Mouse (Mus musculus): ENCODE results near the gene Gan.

DNA sequence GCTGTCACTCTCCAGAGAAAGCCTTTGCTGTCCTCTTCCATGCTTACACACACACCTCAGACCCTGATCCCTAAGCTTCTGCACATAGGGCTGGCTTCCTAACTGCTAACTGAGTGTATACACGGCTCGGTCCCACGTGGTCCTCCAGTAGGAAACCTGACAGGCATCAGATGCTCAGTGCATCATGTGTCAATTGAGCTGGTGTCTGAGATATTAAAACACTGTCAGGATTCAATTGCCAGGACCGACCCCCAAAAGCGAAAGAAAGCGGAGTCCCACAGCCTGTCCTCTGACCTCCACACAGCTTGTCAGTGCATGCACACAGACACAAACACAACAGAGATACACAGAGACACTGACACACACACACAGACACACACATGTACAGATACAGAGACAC is 39.6 kb downstream of the Gan start:
- TF ChIP-seq POLR2A (IDR thresholded peaks at IDR 0.05; ENCODE audit: borderline replicate concordance, insufficient read depth, low read length) (no peak), CTCF (IDR thresholded peaks at IDR 0.05; ENCODE audit: borderline replicate concordance, insufficient read depth, low read depth, low read length) (no peak)
